Mouse (Mus musculus) liver, embryonic 14.5 days (tissue): ENCODE data around the gene Tinagl1.

Experiments
- CTCF ChIP-seq: IDR thresholded peaks from 2 replicates; pipeline ENCODE4 v1.5.1; 2016; ENCODE audit warnings: antibody characterized with exemption, low read depth, control low read depth
- EP300 ChIP-seq: IDR thresholded peaks from 2 replicates; pipeline ENCODE4 v1.6.1; 2016; ENCODE audit warnings: antibody characterized with exemption, low read depth

- no peak for TF ChIP-seq EP300
- TF ChIP-seq CTCF = no peak
Observed at GRCm38 (mm10) chr4:130171951-130172765, 2.8 kb downstream of the Tinagl1 start.
